In genomic region chr7:129399071-129399470, GRCm38 (mm10) we compare ENCODE assay signal across 15 mouse cellular contexts.
DNase-seq lines count a peak whose midpoint lies in the region; TF ChIP-seq lines count a peak whose summit lies in the region.
"Had no signal": no experiment of that assay in that cellular context is flagged by ENCODE, and none has a peak within 500 bp of the region (broad histone marks: within the 10 kb centered on the region; RNA-seq: fewer than 3 reads in every experiment).

No protein-coding gene starts in this region.

- no peaks in the 10 kb centered on the region for H3K4me1 ChIP-seq in cerebellum, adult 2 months (ENCODE audit: control insufficient read depth, insufficient read depth, low read length)
- H3K4me1 ChIP-seq: intestine, embryonic 15.5 days; limb, embryonic 12.5 days had no signal

- no peak overlapping the region for H3K27ac ChIP-seq in cerebellum, adult 2 months (ENCODE audit: insufficient read depth, low read length)
- H3K27ac ChIP-seq: hindbrain, embryonic 12.5 days; intestine, embryonic 15.5 days; left cerebral cortex, adult 2 months; limb, embryonic 12.5 days; liver, embryonic 14.5 days had no signal

- TF ChIP-seq CTCF in cerebellum, adult 2 months (IDR thresholded peaks at IDR 0.05; ENCODE audit: borderline replicate concordance, insufficient read depth, low read depth, low read length), result no peak

- no peaks in the 10 kb centered on the region; the same call in 1 of the 2 replicates for H3K27me3 ChIP-seq in cerebellum, adult 2 months (ENCODE audit: control insufficient read depth, insufficient read depth, low read length)
- H3K27me3 ChIP-seq: intestine, embryonic 15.5 days; limb, embryonic 12.5 days had no signal

- intact Hi-C loops in heart, postnatal 14 days (cut with DNase I), result no loop called here

- H3K4me3 ChIP-seq in cerebellum, adult 2 months (replicated peaks; ENCODE audit: insufficient read depth, low read depth, low read length), result no peak overlapping the region
- H3K4me3 ChIP-seq: hindbrain, embryonic 12.5 days; intestine, embryonic 15.5 days; left cerebral cortex, adult 2 months; limb, embryonic 12.5 days had no signal

- TF ChIP-seq POLR2A in cerebellum, adult 2 months (IDR thresholded peaks at IDR 0.05; ENCODE audit: borderline replicate concordance, insufficient read depth, low read length), result no peak

- DNase-seq in adrenal gland, postnatal 10 days, result peak; percentile 10
- no peak for DNase-seq in adrenal gland, adult 8-10 months
- DNase-seq in heart, adult 11 months, result peak; percentile 64
- DNase-seq in heart, postnatal 14 days, result no peak
- peak; percentile 48 to 65 for DNase-seq in cerebellum, adult 2 months
- DNase-seq in fat pad, adult 2 months (ENCODE audit: extremely low read depth, low read depth, low spot score), result peak; percentile 83
- DNase-seq in B cell, adult 2 months, result no peak
- no peak for DNase-seq in heart, adult 8-10 months (ENCODE audit: low spot score)
- DNase-seq: midbrain, embryonic 14.5 days; thymus, postnatal 36 days had no signal

- 60% methylated on average over 7 of the region's 7 CpGs for WGBS in cerebellum, adult 2 months

Comparison
In these comparisons a context has a peak if more than half of its experiments do, and no peak if none do; other contexts are left out.
1. DNase-seq: peak in adrenal gland, postnatal 10 days (single experiment), heart, adult 11 months (single experiment), cerebellum, adult 2 months (2 of 2) and fat pad, adult 2 months (single experiment); none in adrenal gland, adult 8-10 months (single experiment), heart, postnatal 14 days (0 of 2), B cell, adult 2 months (0 of 2) and heart, adult 8-10 months (single experiment).